Mouse (Mus musculus): ENCODE data around the gene Odf3.

DNA sequence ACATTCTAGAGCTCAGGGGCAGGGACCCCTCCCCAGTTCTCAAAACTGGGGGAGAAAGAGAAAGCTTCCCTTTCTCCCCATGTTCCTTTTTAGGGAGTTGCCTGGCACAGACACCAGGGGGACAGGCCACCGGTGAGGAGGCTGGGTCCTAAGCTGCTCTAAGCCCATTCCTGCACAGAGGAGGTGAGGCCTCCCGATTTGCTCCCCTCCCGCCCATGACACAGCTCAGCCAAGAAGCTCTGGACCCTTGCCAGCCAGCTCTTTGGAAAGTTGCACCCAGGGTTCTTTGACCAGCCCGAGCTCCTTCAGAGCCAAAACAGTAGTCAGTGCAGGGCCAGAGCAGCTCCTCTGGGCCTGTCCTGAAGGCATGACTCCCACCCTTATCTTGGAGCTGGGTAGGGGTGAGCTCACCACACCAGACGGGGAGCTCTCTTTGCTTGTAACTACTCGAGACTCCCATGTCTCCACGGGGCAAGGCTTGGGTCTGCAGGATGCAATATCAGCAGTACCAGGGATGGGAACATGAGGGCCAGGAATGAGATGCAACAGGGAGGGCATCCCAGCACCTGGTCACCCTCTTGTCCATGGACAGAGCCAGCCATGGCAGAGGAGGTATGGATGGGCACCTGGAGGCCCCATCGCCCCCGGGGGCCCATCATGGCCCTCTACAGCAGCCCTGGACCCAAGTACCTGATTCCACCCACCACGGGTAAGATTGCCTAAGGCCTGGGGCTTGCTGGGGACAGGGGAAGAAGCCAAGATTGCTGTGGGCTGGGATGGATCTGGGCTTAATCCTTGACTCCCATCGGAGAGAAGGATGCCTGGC is at the start of gene Odf3:
- TF ChIP-seq CTCF (IDR thresholded peaks at IDR 0.05; ENCODE audit: extremely low read depth, insufficient read depth, insufficient read length, insufficient replicate concordance) (no peak), POLR2A (IDR thresholded peaks at IDR 0.05; ENCODE audit: low read depth, low read length) (no peak)
